Mouse (Mus musculus): ENCODE measurements around the gene Cracr2b. TPM values are rescaled to one million over a fixed set of nuclear protein-coding genes. Genes with fewer than 3 reads are reported as not detected.
A peak's percentile ranks its signal among the peaks of the same experiment; 100 is the strongest.

Gene Cracr2b
- polyA plus RNA-seq, 1 experiment from 2014 or later = 23.7 TPM

DNA sequence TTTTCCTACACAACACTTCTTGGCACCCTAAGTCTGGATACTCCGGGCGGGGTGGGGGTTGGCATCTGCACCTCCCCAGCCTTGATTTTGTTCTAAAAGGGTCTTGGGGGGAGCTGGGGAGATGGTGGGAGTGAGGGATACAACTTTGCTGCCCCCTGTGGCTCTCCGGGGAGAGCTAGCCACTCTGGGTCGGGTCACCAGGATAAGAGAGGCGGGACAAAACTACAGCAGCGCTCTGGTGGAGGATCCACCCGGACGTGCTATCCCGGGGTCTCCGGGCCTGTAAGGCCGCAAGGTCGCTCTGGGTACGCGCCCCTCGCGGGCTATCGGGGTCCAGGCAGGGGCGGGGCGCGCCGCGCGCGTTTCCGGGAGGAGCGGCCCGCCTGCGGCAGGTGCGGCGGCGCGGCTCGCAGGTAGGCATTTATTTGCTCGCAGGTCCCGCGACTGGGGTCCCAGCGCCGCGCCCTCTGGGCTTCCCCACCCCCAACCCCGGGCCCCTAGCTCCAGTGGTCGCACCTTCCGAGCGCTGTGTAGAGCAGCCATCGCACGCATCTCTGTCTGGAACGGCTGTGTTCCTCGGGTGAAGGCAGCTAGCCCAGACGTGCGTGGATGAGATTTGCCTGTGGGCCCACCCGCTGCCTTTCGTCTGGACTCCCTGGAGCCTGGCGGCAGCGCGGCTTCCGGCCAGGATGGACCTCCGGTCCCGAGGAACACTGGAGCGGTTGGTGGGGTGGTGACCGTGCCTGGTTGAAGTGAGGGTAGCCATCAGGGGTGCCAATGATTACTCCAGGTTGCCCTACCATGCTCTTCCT lies 833 bp downstream of the Cracr2b start:
- Histone ChIP-seq H3K27ac (ENCODE audit: low read length) (no peak overlapping the region), H3K4me1 (ENCODE audit: insufficient read depth, low read length) (peaks cover 42% of the 10 kb centered on the region)
- no peak for ATAC-seq (ENCODE audit: low FRiP score, low TSS enrichment)

DNA sequence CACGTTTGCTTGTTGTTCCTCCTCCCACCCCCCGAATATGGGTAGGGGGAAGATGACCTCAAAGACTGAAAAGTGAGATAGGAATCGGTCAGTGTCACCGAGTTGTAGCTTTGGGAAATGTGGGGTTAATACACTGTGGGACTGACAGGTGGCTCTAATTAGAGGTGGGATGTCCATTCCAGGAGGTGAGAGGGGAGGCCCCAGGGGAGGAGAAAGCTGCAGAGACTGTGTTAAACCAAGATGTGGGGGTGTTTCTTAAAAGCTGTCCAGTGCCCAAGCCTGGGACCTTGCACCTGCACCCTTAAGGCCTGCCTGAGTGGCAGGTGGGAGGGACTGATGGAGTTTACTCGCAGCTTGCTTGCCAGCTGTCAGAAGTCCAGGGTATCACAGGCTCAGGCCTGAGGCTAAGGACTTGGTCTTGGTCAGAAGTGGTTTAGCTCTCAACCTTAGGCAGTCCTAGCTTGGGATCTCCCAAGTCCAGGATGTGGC lies 1.5 kb downstream of the Cracr2b start:
- Histone ChIP-seq H3K4me2 (replicated peaks; ENCODE audit: low read depth, low read length) (peak overlapping the region; percentile 79), H3K27me3 (ENCODE audit: insufficient read depth, low read length) (peaks cover 34% of the 10 kb centered on the region), H3K4me1 (ENCODE audit: insufficient read depth, low read length) (peaks cover 46% of the 10 kb centered on the region), H3K4me3 (ENCODE audit: low read length) (peak overlapping the region; percentile 59), H3K9me3 (ENCODE audit: low read length) (no peaks in the 10 kb centered on the region), H3K9ac (replicated peaks; ENCODE audit: low read length) (peak overlapping the region; percentile 68), H3K36me3 (ENCODE audit: insufficient read depth, low read length) (peaks cover 11% of the 10 kb centered on the region), H3K27ac (ENCODE audit: low read length) (no peak overlapping the region)
- WGBS = 10% methylated on average over 5 of the region's 5 CpGs
- ATAC-seq (ENCODE audit: low FRiP score, low TSS enrichment) = no peak

More for the DNA sequence above, 833 bp downstream of the Cracr2b start:
- Histone ChIP-seq H3K36me3 (ENCODE audit: insufficient read depth, low read length) (peaks cover 11% of the 10 kb centered on the region), H3K4me3 (ENCODE audit: low read length) (peak overlapping the region; percentile 59), H3K27me3 (ENCODE audit: insufficient read depth, low read length) (peaks cover 34% of the 10 kb centered on the region), H3K4me2 (replicated peaks; ENCODE audit: low read depth, low read length) (peak overlapping the region; percentile 79), H3K9me3 (ENCODE audit: low read length) (no peaks in the 10 kb centered on the region), H3K9ac (replicated peaks; ENCODE audit: low read length) (peak overlapping the region; percentile 68)
- WGBS = 2% methylated on average over 59 of the region's 59 CpGs

DNA sequence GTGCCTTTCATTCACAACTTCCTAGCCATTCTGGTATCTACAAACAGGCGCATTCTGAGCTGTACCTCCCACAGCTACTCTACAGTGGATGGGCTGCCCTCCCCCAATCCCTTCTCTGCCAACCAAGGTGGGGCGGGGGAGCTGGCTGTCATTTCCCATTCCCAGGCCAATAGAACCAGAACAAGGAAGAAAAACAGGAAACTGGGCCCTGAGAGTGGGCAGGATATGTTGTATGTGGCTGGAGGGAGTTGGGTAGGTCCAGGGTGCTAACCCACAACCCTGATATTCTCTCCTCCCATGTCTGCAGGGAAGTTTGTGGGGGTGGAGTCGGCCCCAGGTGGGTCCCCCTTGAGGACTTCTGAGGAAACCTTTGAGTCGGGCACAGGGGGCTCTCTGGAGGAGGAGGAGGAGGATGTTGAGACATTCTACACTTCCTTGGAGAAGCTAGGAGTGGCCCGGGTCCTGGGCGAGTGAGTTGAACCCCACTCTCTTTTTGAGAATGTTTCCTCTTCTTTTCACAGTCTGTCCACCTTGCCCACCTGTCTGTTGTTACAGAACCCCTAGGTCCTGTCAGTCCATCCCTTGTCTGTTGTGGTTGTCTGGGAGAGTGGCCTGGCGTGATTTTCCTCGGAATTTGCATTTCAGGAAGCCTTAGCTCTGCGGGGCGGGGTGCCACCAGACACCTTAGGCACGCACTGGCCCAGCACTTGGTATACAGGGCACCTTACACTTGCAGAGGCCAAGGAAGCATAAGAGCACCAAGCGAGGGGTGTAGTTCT lies 3.1 kb downstream of the Cracr2b start:
- peak overlapping the region; percentile 51 for H3K4me2 ChIP-seq (replicated peaks; ENCODE audit: low read depth, low read length)
- H3K36me3 ChIP-seq (ENCODE audit: insufficient read depth, low read length) = peaks cover 7% of the 10 kb centered on the region; the same call in 1 of the 2 replicates
- H3K9me3 ChIP-seq (ENCODE audit: low read length) = no peaks in the 10 kb centered on the region
- 29% methylated on average over 12 of the region's 12 CpGs for WGBS
- H3K4me1 ChIP-seq (ENCODE audit: insufficient read depth, low read length) = peaks cover 57% of the 10 kb centered on the region
- H3K4me3 ChIP-seq (ENCODE audit: low read length) = peak overlapping the region; percentile 32
- H3K27ac ChIP-seq (ENCODE audit: low read length) = peak overlapping the region; percentile 31; the same call in 1 of the 2 replicates
- peaks cover 34% of the 10 kb centered on the region for H3K27me3 ChIP-seq (ENCODE audit: insufficient read depth, low read length)
- no peak for ATAC-seq (ENCODE audit: low FRiP score, low TSS enrichment)
- peak overlapping the region; percentile 43 for H3K9ac ChIP-seq (replicated peaks; ENCODE audit: low read length)

DNA sequence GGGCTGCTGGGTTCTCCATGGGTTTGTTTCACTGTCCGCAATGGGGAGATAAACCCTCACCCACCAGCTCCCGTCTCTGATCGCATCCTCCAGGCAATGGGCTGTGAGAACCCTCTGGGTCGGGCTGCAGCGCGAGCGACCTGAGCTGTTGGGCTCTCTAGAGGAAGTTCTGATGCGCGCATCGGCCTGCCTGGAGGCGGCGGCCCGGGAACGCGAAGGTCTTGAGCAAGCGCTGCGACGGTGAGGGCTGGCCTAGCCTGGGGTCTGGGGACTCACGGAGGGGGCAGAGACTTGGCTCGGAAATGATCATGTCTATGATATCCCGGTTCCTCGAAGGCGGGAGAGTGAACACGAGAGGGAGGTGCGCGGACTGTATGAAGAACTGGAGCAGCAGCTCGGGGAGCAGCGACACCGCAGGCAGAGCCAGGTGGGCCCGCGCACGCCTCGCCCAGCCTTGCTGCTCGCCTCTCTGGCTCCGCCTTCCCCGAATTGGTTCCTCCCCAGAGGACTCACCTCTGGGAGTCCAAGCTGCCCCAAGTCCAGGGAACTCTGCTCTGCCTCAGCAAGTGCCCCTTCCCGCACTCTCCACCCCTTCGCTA lies 3.8 kb downstream of the Cracr2b start:
- WGBS = 9% methylated on average over 37 of the region's 38 CpGs
- H3K27me3 ChIP-seq (ENCODE audit: insufficient read depth, low read length) = peaks cover 34% of the 10 kb centered on the region
- H3K4me3 ChIP-seq (ENCODE audit: low read length) = peak overlapping the region; percentile 32
- no peak for ATAC-seq (ENCODE audit: low FRiP score, low TSS enrichment)
- peak overlapping the region; percentile 51 for H3K4me2 ChIP-seq (replicated peaks; ENCODE audit: low read depth, low read length)
- peaks cover 3% of the 10 kb centered on the region; the same call in 1 of the 2 replicates for H3K36me3 ChIP-seq (ENCODE audit: insufficient read depth, low read length)
- H3K27ac ChIP-seq (ENCODE audit: low read length) = no peak overlapping the region
- no peaks in the 10 kb centered on the region for H3K9me3 ChIP-seq (ENCODE audit: low read length)
- peaks cover 64% of the 10 kb centered on the region for H3K4me1 ChIP-seq (ENCODE audit: insufficient read depth, low read length)
- peak overlapping the region; percentile 43 for H3K9ac ChIP-seq (replicated peaks; ENCODE audit: low read length)

DNA sequence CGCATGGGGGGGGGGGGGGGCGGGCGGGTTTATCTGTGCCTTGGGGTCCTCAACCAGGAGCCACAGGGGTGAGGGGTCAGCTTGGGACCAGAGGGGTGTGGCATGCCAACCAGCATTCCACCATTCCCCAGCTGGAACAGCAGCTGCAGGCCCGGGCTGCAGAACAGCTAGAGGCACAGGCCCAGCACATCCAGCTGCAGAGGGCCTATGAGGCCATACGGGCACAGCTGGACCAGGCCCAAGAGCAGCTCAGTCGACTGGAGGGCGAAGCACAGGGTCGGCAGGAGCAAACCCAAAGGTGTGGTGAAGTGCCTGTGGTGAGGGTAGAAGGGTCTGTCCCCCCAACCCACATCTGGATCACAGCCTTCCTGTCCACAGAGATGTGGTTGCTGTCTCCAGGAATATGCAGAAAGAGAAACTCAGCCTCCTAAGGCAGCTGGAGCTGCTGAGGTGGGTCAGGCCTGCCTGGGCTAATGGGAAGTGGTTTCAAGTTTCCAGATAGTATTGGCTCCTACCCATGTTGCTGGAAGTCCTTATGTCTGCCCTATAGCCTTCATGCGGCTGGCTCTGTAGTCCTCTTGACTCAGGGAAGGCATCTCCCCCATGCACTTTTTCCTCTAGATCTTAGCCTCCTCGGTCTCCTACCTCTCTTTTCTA lies 4.6 kb downstream of the Cracr2b start:
- H3K9ac ChIP-seq (replicated peaks; ENCODE audit: low read length) = 0 out of 2 replicates have a peak overlapping the region, but pooled peaks have one; percentile 47
- WGBS = 43% methylated on average over 8 of the region's 10 CpGs
- no peak overlapping the region for H3K4me3 ChIP-seq (ENCODE audit: low read length)
- H3K27ac ChIP-seq (ENCODE audit: low read length) = no peak overlapping the region
- peaks cover 11% of the 10 kb centered on the region for H3K36me3 ChIP-seq (ENCODE audit: insufficient read depth, low read length)
- H3K4me1 ChIP-seq (ENCODE audit: insufficient read depth, low read length) = peaks cover 66% of the 10 kb centered on the region
- ATAC-seq (ENCODE audit: low FRiP score, low TSS enrichment) = no peak
- H3K9me3 ChIP-seq (ENCODE audit: low read length) = no peaks in the 10 kb centered on the region
- peak overlapping the region; percentile 51 for H3K4me2 ChIP-seq (replicated peaks; ENCODE audit: low read depth, low read length)
- H3K27me3 ChIP-seq (ENCODE audit: insufficient read depth, low read length) = peaks cover 34% of the 10 kb centered on the region

DNA sequence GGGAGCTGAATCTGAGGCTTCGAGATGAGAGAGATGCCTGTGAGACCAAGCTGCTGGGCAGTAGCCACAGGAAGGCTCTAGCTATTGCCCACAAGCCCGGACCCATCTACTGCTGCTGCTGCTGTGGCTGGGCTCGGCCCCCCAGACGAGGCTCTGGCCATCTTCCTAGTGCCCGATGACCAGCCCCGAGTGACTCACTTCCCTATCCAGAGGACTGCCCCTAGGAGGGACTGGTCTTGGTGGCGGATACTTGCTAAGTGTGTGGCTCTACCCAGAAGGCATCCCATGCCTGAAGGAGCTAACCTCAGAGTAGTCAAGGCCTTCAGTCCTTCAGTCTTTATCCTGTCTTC lies 5.1 kb downstream of the Cracr2b start:
- Histone ChIP-seq H3K9ac (replicated peaks; ENCODE audit: low read length) (no peak overlapping the region), H3K36me3 (ENCODE audit: insufficient read depth, low read length) (peaks cover 16% of the 10 kb centered on the region), H3K4me3 (ENCODE audit: low read length) (no peak overlapping the region), H3K27me3 (ENCODE audit: insufficient read depth, low read length) (peaks cover 34% of the 10 kb centered on the region), H3K4me2 (replicated peaks; ENCODE audit: low read depth, low read length) (no peak overlapping the region), H3K4me1 (ENCODE audit: insufficient read depth, low read length) (peaks cover 64% of the 10 kb centered on the region), H3K27ac (ENCODE audit: low read length) (no peak overlapping the region), H3K9me3 (ENCODE audit: low read length) (no peaks in the 10 kb centered on the region)
- ATAC-seq (ENCODE audit: low FRiP score, low TSS enrichment) = no peak
- 63% methylated on average over 7 of the region's 7 CpGs for WGBS

DNA sequence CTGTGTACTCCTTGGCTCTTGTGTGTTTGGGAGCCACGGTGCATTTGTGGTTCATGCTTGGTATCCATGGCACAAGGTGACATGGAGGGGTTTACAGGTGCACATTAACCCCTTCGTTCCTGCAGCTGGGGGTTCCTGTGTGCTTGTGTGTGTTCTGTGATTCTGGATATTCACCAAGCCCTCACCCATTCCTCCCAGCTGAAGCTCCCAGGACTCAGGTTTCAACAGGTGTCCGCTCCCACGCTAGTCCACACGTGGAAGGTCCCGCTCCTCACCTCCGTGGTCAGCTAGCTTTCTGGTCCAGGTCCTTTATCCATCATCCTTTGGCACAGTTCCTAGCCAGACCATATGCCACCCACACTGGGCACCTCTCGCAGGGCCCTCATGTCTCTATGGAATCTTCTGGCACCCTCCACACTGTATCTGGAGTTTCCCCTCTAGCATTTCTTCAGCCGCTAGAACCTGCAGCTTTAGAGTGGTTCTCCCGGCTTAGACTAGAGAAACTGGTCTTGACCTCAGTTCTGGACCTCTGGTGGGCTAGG lies 5.8 kb downstream of the Cracr2b start:
- H3K4me3 ChIP-seq (ENCODE audit: low read length) = peak overlapping the region; percentile 85

DNA sequence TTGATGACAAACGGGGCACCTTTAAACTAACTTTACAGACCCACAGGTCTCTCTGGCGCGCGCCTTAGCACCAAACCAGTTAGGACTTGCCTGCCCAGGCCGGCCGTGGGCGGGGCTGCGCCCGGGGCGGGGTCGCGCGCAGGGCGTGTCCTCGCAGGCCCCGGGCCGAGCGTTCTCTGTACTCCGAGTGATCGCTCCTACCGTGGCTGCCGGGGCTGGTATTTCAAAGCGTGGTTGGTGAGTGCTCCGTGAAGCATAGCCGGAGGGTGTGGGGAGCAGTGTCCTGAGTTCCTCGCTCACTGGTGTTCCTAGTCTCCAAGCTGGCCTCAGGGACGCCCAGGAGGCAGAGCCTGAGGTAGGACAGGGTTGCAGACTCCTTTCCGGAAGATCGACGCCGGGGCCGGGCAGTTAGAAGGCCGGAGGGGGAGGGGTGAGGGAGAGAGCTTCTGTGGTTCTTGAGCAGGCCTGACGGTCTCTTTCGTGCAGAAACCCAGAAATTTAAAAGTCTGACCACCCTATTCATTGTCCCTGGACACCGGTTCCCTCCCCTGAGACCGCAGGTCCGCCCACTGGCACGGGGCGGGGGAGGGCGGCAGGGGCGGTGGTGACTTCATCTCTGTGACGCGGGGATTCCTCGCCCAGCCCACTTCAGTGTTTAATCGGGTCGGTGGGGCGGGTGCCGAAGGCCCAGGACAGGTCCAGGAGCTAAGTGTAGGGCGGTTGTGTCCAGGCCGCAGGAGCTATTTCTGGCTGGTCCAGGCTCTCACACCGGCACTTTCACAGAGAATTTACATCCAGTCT lies 6.5 kb downstream of the Cracr2b start, which contains the start of gene Cd151:
Gene Cd151, plus strand, starts transcription at position 163 of the 801 bp plus-strand sequence.
- H3K4me2 ChIP-seq (replicated peaks; ENCODE audit: low read depth, low read length) = peak within 1 kb of the TSS; percentile 92
- ATAC-seq (ENCODE audit: low FRiP score, low TSS enrichment) = peak; percentile 81
- H3K36me3 ChIP-seq (ENCODE audit: insufficient read depth, low read length) = peaks cover 22% of the 10 kb centered on the region
- H3K4me1 ChIP-seq (ENCODE audit: insufficient read depth, low read length) = peaks cover 52% of the 10 kb centered on the region
- H3K27me3 ChIP-seq (ENCODE audit: insufficient read depth, low read length) = peaks cover 30% of the 10 kb centered on the region
- H3K9ac ChIP-seq (replicated peaks; ENCODE audit: low read length) = peak within 1 kb of the TSS; percentile 90
- peak within 1 kb of the TSS; percentile 97 for H3K27ac ChIP-seq (ENCODE audit: low read length)
- under 1% methylated on average over 52 of the region's 52 CpGs for WGBS
- no peaks in the 10 kb centered on the region for H3K9me3 ChIP-seq (ENCODE audit: low read length)
- peak within 1 kb of the TSS; percentile 85 for H3K4me3 ChIP-seq (ENCODE audit: low read length)

More for the DNA sequence above, 5.8 kb downstream of the Cracr2b start:
- Histone ChIP-seq H3K27ac (ENCODE audit: low read length) (peak overlapping the region; percentile 97), H3K27me3 (ENCODE audit: insufficient read depth, low read length) (peaks cover 34% of the 10 kb centered on the region), H3K4me1 (ENCODE audit: insufficient read depth, low read length) (peaks cover 59% of the 10 kb centered on the region), H3K9ac (replicated peaks; ENCODE audit: low read length) (peak overlapping the region; percentile 90), H3K9me3 (ENCODE audit: low read length) (no peaks in the 10 kb centered on the region), H3K4me2 (replicated peaks; ENCODE audit: low read depth, low read length) (peak overlapping the region; percentile 92), H3K36me3 (ENCODE audit: insufficient read depth, low read length) (peaks cover 22% of the 10 kb centered on the region)
- WGBS = 52% methylated on average over 10 of the region's 10 CpGs
- no peak for ATAC-seq (ENCODE audit: low FRiP score, low TSS enrichment)

All from kidney, embryonic 16.5 days (tissue).